Mouse (Mus musculus) heart, embryonic 12.5 days (tissue): ENCODE measurements around the gene Klf1. TPM values are rescaled to one million over a fixed set of nuclear protein-coding genes. Genes with fewer than 3 reads are reported as not detected.
A peak's percentile ranks its signal among the peaks of the same experiment; 100 is the strongest.

ENCODE experiments used
- ATAC-seq: fragments of 200-750 bp; cut with Nextera tagmentation; 2 replicates; pipeline ENCODE4 v1.8.0; 2017; ENCODE audit warnings: moderate TSS enrichment, moderate library complexity; ENCODE audit not compliant: insufficient number of reproducible peaks, low FRiP score
- H3K27ac ChIP-seq: fragments of 300-500 bp; sonication (generic); 2 replicates; pipeline ENCODE4 v1.5.1; 2016; ENCODE audit warnings: mild to moderate bottlenecking, moderate library complexity; ENCODE audit not compliant: poor library complexity, severe bottlenecking
- H3K27me3 ChIP-seq: fragments of 300-500 bp; sonication (generic); replicated peaks from 2 replicates; pipeline ENCODE4 v1.6.1; 2016; ENCODE audit warnings: mild to moderate bottlenecking, moderate library complexity
- H3K36me3 ChIP-seq: fragments of 300-500 bp; sonication (generic); 2 replicates; pipeline ENCODE4 v1.6.1; 2016; ENCODE audit warnings: mild to moderate bottlenecking, moderate library complexity
- H3K4me1 ChIP-seq: fragments of 300-500 bp; sonication (generic); replicated peaks from 2 replicates; pipeline ENCODE4 v1.6.1; 2016; ENCODE audit warnings: mild to moderate bottlenecking
- H3K4me2 ChIP-seq: fragments of 300-500 bp; sonication (generic); 2 replicates; pipeline ENCODE4 v1.6.1; 2016; ENCODE audit warnings: mild to moderate bottlenecking, moderate library complexity
- H3K4me3 ChIP-seq: fragments of 300-500 bp; sonication (generic); 2 replicates; pipeline ENCODE4 v1.5.1; 2016; ENCODE audit warnings: mild to moderate bottlenecking
- H3K9ac ChIP-seq: fragments of 300-500 bp; sonication (generic); 2 replicates; pipeline ENCODE4 v1.6.1; 2016; ENCODE audit warnings: mild to moderate bottlenecking, moderate library complexity
- H3K9me3 ChIP-seq: fragments of 300-500 bp; sonication (generic); replicated peaks from 2 replicates; pipeline ENCODE4 v1.6.1; 2016; ENCODE audit warnings: mild to moderate bottlenecking, moderate library complexity
- WGBS: fragments of 180-500 bp; shearing (Covaris S2); methylation state at CpG from one replicate; pipeline ENCODE4 v1.1.7; 2016; 5-methylcytosine and 5-hydroxymethylcytosine counted together
- polyA plus RNA-seq: library from polyadenylated mRNA; unstranded; fragments of >200 nt; fragmentation: Nextera tagmentation; extraction: Ambion mirVana; gene quantifications from 2 replicates; pipeline ENCODE4 v1.2.1, GENCODE M21; 2016

Gene Klf1
- polyA plus RNA-seq, 1 experiment from 2014 or later, result 17.9 TPM

GRCm38 (mm10) chr8:84917781-84918180, 16.1 kb downstream of the Klf1 start:
- ATAC-seq, result no peak
- 24% methylated on average over 20 of the region's 20 CpGs for WGBS
- Histone ChIP-seq H3K9ac (no peak overlapping the region), H3K27me3 (peaks cover 87% of the 10 kb centered on the region), H3K36me3 (no peaks in the 10 kb centered on the region), H3K4me1 (peaks cover 11% of the 10 kb centered on the region), H3K9me3 (0 out of 2 replicates have a peak, but pooled peaks cover 4% of the 10 kb centered on the region), H3K4me3 (no peak overlapping the region), H3K27ac (no peak overlapping the region), H3K4me2 (no peak overlapping the region)

GRCm38 (mm10) chr8:84918646-84919045, 16.9 kb downstream of the Klf1 start:
- Histone ChIP-seq H3K27me3 (peaks cover 82% of the 10 kb centered on the region), H3K27ac (no peak overlapping the region)
- 89% methylated on average over 15 of the region's 15 CpGs for WGBS

GRCm38 (mm10) chr8:84921596-84921995, 19.9 kb downstream of the Klf1 start:
- Histone ChIP-seq H3K27ac (no peak overlapping the region), H3K36me3 (no peaks in the 10 kb centered on the region), H3K4me1 (peaks cover 5% of the 10 kb centered on the region; the same call in 1 of the 2 replicates), H3K9me3 (no peaks in the 10 kb centered on the region), H3K9ac (no peak overlapping the region), H3K27me3 (peaks cover 80% of the 10 kb centered on the region), H3K4me3 (no peak overlapping the region), H3K4me2 (no peak overlapping the region)
- ATAC-seq, result no peak
- WGBS, result 52% methylated on average over 2 of the region's 2 CpGs

More at GRCm38 (mm10) chr8:84918646-84919045, 16.9 kb downstream of the Klf1 start:
- no peak overlapping the region for H3K4me3 ChIP-seq
- H3K9ac ChIP-seq, result no peak overlapping the region
- H3K9me3 ChIP-seq, result 0 out of 2 replicates have a peak, but pooled peaks cover 4% of the 10 kb centered on the region
- no peak for ATAC-seq
- H3K36me3 ChIP-seq, result no peaks in the 10 kb centered on the region
- peaks cover 5% of the 10 kb centered on the region; the same call in 1 of the 2 replicates for H3K4me1 ChIP-seq
- H3K4me2 ChIP-seq, result no peak overlapping the region

GRCm38 (mm10) chr8:84925557-84925956, 23.8 kb downstream of the Klf1 start:
- no peak for ATAC-seq
- WGBS, result 59% methylated on average over 7 of the region's 7 CpGs
- Histone ChIP-seq H3K27me3 (peaks cover 76% of the 10 kb centered on the region), H3K4me1 (peaks cover 13% of the 10 kb centered on the region; the same call in 1 of the 2 replicates), H3K9ac (no peak overlapping the region), H3K4me3 (no peak overlapping the region), H3K27ac (no peak overlapping the region), H3K4me2 (no peak overlapping the region), H3K36me3 (no peaks in the 10 kb centered on the region), H3K9me3 (no peaks in the 10 kb centered on the region)

GRCm38 (mm10) chr8:84927513-84927912, 25.8 kb downstream of the Klf1 start:
- Histone ChIP-seq H3K36me3 (no peaks in the 10 kb centered on the region), H3K27me3 (peaks cover 84% of the 10 kb centered on the region), H3K9me3 (no peaks in the 10 kb centered on the region), H3K27ac (no peak overlapping the region), H3K9ac (no peak overlapping the region), H3K4me3 (no peak overlapping the region), H3K4me2 (no peak overlapping the region), H3K4me1 (0 out of 2 replicates have a peak, but pooled peaks cover 9% of the 10 kb centered on the region)
- WGBS, result 68% methylated on average over 1 of the region's 1 CpGs
- ATAC-seq, result no peak

- Histone ChIP-seq H3K36me3 (no peaks in the 10 kb centered on the region), H3K27me3 (peaks cover 86% of the 10 kb centered on the region), H3K9ac (peak overlapping the region; percentile 21; the same call in 1 of the 2 replicates), H3K4me3 (peak overlapping the region; percentile 42), H3K27ac (no peak overlapping the region), H3K9me3 (no peaks in the 10 kb centered on the region), H3K4me1 (0 out of 2 replicates have a peak, but pooled peaks cover 9% of the 10 kb centered on the region), H3K4me2 (peak overlapping the region; percentile 69)
- peak; percentile 64; the same call in 1 of the 2 replicates for ATAC-seq
- 4% methylated on average over 51 of the region's 52 CpGs for WGBS
Observed at GRCm38 (mm10) chr8:84928456-84929306, 27.0 kb downstream of the Klf1 start.

- no peak for ATAC-seq
- Histone ChIP-seq H3K36me3 (no peaks in the 10 kb centered on the region), H3K27ac (no peak overlapping the region), H3K9ac (no peak overlapping the region), H3K9me3 (no peaks in the 10 kb centered on the region), H3K4me1 (peaks cover 11% of the 10 kb centered on the region; the same call in 1 of the 2 replicates), H3K27me3 (peaks cover 87% of the 10 kb centered on the region), H3K4me3 (no peak overlapping the region), H3K4me2 (no peak overlapping the region)
- WGBS, result 79% methylated on average over 13 of the region's 13 CpGs
Observed at GRCm38 (mm10) chr8:84930582-84930981, 28.9 kb downstream of the Klf1 start.

GRCm38 (mm10) chr8:84933767-84934559, 32.2 kb downstream of the Klf1 start:
- 75% methylated on average over 16 of the region's 16 CpGs for WGBS
- no peak for ATAC-seq

GRCm38 (mm10) chr8:84934860-84935259, 33.1 kb downstream of the Klf1 start:
- Histone ChIP-seq H3K9ac (no peak overlapping the region), H3K9me3 (no peaks in the 10 kb centered on the region), H3K27me3 (peaks cover 88% of the 10 kb centered on the region), H3K4me1 (peaks cover 12% of the 10 kb centered on the region), H3K4me3 (no peak overlapping the region), H3K4me2 (no peak overlapping the region), H3K36me3 (no peaks in the 10 kb centered on the region), H3K27ac (no peak overlapping the region)
- 3% methylated on average over 15 of the region's 15 CpGs for WGBS
- no peak for ATAC-seq

More at GRCm38 (mm10) chr8:84933767-84934559, 32.2 kb downstream of the Klf1 start:
- H3K4me2 ChIP-seq, result no peak overlapping the region
- H3K27ac ChIP-seq, result no peak overlapping the region
- H3K27me3 ChIP-seq, result peaks cover 93% of the 10 kb centered on the region
- no peaks in the 10 kb centered on the region for H3K9me3 ChIP-seq
- no peak overlapping the region for H3K9ac ChIP-seq
- H3K36me3 ChIP-seq, result no peaks in the 10 kb centered on the region
- H3K4me1 ChIP-seq, result peaks cover 15% of the 10 kb centered on the region
- no peak overlapping the region for H3K4me3 ChIP-seq

- ATAC-seq, result no peak
Observed at GRCm38 (mm10) chr8:84935489-84935888, 33.8 kb downstream of the Klf1 start.

More at GRCm38 (mm10) chr8:84935489-84935888, 33.8 kb downstream of the Klf1 start:
- Histone ChIP-seq H3K4me1 (peaks cover 12% of the 10 kb centered on the region), H3K4me3 (no peak overlapping the region), H3K27ac (no peak overlapping the region), H3K36me3 (no peaks in the 10 kb centered on the region), H3K9me3 (no peaks in the 10 kb centered on the region), H3K27me3 (peaks cover 85% of the 10 kb centered on the region), H3K4me2 (no peak overlapping the region), H3K9ac (no peak overlapping the region)
- WGBS, result 4% methylated on average over 14 of the region's 14 CpGs
